Mouse (Mus musculus) liver, adult (tissue): ENCODE data around the gene Adam19.
"Not testable (repeated sequence)": the region's sequence is repeated elsewhere in the genome, so short reads cannot be mapped to it uniquely, and the experiment has no call there.

ENCODE experiments used
- GATA4 ChIP-seq: IDR thresholded peaks from 2 replicates; pipeline ENCODE4 v1.6.1; 2014; ENCODE audit warnings: mild to moderate bottlenecking, low read length; ENCODE audit not compliant: insufficient replicate concordance

Gene Adam19

DNA sequence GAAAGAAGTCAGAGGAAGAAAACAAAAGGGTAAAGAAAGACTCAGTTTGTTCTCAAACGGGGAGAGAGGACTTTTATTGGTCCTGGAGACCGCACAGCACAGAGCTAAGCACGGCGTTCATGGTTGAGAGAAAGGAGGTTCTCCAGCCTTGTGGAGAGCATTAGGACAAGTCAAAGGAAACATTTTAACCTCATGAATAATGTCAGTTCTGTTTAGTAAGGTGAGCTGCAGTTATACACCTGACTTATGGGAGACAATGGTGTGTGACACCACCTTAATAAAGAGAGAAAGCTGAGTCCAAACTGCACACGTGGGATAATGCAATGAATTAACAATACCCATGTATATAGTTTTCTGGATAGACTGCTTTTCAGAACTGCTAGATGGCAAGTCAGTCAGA, 11.0 kb upstream of the Adam19 start:
- TF ChIP-seq GATA4: no peak

DNA sequence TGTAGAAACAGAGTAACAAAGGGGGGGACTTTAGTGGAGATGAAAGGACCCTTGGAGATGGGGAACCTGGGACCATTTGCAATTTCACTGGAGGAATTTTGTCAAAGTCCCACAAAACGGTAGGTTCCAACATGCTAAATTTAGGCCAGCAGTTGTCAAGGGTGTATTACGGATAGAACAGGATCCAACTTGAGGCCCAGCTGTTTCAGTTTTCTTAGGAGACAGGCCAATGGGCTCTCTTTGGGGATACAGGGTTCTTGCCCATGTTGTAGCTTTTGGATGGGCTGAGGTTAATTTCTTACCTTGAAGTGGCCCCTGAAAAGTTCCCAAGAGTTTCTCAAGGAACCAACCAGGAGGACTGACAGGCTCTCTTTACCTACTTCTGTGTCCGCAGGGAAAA, 8.5 kb upstream of the Adam19 start:
- no peak for TF ChIP-seq GATA4

DNA sequence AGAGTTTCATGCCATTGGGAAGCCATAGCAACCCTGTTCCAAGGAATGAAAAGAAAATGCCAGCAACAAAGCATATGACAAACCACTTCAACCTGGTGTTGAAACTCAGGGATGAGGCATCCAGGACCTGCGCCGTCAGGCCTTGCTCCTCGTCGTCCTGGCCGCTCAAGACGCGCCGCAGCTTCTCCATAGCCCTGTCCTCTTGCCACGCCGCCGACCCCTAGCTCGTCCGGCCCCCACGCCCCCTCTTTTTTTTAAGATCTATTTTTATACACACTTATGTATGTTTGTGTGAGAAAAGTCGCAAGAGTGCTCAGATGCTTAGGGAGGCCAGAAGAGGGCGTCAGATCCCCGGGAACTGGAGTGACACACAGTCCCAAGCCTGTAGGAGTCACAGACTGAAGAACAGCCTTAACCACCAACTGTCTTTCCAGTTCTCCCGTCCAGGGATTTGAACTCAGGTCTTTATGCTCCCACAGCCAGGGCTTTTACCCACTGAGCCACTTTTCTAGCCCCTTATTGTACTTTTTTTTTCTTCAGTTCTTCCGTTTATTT, 3.6 kb upstream of the Adam19 start, which contains the start of gene Gm12166:
TSS of gene Gm12166 (minus strand) at position 217 of the 555 bp plus-strand sequence.
- not testable (repeated sequence) for TF ChIP-seq GATA4

DNA sequence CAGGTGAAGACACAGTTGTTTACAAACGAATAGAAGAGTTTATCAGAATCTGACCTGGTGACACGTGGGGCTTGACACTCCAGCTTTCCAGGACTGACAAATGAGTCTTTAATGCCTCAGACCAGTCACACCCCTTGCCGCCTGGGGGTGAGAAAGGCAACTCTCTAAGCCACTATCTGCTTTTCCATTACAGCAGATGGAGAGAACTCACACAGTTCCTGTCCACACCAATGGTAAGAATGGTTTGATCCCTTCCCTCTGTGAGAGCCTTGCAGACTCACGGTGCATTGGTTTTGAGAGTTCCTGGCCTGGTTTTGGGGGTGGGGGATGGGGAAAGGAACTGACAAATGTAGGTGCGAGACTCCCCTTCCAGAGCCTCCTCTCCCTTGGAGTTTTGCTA, 1.5 kb upstream of the Adam19 start:
- no peak for TF ChIP-seq GATA4

DNA sequence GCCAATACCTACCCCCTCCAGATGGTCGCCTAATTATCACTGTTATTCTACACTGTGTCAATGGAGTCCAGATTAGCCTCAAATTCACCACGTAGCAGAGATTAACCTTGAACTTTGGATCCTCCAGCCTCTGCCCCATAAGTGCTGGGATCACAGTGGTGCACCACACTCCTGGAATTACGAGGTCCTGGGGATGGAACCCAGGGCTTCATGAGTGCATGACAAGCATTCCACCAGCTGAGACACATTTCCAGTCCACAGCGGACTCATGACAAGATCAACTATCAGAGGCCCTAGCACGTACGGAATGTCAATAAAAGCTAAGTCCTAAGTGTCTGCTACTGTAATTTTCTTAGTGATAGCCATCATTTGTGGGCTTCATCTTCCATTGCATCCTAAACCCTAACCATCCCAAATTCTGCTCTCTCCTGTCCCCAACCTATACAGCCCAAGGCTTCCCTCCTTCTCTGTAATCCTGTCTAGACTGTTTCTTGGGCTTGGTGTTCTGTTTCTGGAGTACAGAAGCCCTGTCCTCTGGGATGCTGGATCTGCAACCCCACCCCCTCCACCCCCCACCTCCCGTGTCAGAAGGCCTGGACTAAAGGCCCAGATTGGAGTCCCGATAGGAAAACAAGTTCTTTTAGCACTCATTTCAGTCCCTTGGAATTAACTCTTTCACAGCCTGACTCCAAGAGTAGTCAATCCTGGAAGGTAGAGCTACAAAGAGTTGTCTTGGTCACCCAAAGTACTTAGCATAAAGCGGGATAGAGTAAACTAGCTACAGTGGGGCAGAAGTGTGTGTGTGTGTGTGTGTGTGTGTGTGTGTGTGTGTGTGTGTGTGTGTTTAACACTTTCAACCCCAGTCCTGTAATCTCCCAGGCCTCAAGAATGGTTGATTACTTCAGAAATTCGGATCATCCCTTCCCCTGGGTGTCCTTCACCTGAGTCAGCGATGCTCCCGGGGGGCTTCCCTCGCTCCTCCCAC, 589 bp upstream of the Adam19 start:
- TF ChIP-seq GATA4: no peak

DNA sequence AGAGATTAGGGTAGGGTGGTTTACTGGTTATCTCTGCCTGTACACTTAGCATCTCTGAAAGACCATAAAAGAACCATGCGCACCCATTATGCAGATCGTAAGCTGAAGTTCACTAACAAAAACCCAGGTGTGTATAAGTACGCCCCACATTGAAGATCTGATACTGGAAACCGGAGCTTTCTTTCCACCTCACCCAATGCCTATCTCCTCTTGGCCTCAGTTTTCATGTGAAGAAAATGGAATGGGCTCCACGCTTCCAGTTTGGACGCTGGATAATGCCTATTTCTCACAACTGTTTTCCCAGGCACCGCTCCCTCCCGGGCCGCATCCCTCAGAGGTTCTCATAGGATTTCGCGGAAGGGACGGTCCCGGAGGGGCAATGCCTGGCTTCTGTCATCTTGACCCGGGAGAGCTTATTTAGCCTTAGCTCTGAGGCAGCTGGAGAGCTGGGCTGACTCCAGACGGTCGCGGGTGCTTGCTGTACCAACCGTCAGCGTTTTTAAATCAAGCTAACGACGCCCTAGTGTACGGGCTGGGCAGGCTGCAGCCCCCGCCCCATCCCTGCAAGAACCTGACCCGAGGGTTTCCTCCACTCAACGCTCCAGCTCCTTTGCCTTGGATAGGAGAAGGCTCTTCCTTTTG, 1.1 kb downstream of the Adam19 start:
- no peak for TF ChIP-seq GATA4

DNA sequence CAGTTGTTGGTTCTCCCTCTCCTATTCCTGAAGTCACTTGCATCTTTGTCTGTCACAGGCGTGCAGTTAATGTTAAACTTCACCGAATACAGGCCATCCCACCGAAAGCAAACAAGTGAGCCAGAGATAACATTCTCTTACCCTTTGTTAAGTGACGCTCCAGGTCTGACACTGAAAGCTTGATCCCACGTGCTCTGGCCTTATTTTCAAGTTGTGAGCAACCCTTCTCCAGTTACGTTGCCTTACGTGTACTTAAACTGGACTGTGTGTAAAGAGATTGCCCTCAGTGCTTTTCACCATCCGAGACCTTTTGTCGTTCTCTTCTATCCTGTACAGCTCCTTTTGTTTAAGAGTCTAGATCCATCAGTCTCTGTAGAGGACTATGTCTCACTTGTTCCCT, 2.2 kb downstream of the Adam19 start:
- TF ChIP-seq GATA4: no peak

DNA sequence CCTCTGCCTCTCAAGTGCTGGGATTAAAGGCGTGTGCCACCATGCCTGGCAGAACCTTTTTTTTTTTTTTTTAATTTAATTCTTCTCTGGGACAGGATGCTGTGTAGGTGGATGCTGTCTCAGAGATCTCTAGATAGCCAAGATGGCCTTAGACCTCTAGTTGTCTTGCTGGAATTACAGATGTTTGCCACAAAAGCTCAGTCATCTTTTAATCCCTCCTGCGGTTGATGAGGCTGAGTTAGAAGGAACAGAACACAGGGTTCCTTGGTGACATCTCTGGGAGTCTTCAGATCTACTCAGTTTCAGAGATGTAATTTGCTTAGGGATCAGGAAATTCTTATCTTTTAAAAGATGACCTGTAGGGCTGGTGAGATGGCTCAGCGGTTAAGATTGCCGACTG, 3.1 kb downstream of the Adam19 start:
- no peak for TF ChIP-seq GATA4

DNA sequence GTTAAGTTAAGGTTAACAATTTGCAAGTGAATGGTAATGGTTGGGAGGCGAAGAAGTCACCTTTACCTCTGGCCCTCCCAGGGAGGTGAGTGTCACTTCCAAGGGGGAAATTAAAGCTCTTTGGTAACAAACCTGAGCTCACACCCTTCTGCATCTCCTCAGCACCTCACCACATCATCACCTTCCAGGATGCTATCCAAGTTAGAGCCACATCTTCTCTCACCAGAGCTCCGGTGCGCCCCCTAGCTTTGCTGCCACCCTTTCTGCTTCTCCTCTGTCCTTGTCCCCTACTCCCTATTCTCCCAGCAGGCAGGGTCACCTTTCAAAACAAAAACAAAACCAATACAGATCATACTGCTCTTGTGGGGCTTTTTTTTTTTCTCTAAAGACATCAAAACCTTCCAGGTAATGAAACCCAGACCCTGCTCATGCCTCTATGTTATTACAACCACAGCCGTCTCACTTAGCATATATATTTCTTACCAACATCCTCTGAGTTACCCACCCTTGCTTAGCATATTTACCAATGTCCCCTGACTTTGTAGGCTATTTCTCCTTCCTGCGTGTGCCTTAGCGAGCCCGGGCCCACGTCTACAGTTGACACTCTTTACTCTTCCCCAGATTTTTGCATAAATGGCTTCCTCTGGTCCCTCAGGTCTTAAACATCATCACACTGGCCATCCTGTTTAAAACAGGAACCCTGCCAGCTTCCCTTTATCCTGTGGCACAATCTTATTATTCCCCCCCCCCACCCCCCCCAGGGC, 4.3 kb downstream of the Adam19 start:
- no peak for TF ChIP-seq GATA4

DNA sequence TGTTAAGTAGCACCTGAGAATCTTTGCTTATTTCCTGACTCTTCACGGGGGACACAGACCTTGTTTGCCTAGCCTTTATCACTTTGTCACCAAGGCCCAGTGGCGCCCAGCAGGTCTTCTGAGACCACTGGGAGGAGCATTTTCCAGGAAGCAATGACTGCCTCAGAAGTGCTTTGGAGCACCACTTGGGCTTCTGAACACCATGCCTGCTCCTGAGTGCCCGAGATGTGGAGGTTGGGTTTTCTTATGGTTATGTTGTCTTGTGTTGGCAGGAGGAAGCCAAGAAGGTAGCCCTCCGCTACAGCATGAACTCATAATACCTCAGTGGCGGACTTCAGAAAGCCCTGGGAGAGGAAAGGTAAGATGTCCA, 4.8 kb downstream of the Adam19 start:
- no peak for TF ChIP-seq GATA4

DNA sequence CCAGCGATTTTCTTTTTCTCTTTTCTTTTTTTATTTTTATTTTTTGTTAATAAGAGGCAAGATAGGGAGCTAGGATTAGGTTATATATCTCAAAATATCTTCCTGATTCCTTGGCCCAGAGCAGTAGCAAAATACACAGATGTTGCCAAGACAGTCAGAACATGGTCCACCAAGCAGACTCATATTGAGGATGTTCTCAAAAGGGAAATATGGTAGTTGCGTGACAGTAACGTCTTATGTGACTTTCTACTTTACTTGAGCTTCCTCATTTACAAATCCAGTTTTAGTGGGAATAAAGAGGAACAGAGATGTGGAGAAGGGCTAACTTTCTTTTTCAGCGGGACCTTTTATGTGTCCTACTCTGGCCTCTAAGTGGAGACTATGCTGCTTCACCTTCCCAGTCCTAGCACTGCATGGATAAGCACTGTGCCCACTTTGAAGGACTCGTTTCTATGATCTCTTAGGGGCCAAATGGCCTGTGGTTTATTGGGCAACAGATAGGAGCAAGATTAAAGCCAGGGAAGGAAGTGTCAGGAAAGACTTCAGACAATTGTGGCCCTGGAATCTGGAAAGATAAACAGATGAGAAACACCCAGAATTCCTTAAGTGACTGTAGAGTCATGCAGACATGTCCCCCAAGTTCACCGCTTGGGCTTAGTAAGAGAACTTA, 6.1 kb downstream of the Adam19 start:
- no peak for TF ChIP-seq GATA4

DNA sequence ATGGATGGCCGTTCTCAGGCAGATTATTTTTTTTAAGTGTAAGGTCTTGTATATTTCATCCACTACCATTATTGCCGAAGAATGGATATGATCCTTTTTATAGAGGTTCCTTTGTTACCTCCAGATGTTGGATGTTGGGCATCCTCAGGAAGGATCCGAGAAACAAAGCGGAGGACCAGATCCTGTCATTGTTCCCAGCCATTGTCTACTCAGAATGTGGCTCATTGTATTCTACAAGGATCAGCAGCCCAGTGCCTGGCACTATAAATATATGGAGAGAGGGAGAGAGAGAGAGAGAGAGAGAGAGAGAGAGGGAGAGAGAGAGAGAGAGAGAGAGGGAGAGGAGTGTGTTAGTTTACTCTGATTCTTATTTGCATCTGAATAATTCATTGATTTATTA, 6.8 kb downstream of the Adam19 start:
- no peak for TF ChIP-seq GATA4

DNA sequence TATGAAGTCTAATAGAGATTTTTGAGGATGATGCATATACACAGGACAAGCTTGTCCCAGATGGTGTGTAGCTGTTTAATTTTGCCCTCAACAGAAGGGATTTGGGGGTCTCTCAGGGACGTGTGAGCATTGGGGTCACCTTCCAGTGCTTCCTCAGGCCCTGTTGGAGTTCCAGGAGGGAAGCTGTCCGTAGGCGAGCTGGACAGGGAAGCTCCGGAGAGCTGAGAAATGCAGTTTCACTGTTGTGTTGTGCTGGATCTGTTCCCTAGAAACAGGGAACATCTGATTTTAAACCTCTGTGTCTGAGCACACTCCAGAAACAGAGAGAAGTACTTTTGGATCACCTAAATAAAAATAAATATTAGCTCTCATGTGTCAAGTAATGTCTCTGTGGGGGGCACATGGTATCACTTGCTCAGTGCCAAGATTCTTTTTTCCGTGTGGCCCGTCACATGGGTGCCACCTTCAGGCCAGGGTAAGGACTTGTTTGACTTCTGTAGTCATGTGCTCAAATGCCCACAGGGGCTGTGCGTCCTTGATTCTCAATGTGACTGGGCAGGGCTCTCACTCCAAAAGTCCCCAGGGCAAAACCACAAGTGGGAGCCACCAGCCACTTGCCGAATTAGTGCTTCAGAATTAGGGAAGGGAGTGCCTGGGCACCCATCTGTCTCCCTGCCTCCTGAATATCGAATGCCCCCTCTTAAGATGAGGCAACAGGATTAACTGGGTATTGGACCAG, 7.4 kb downstream of the Adam19 start:
- TF ChIP-seq GATA4: no peak

DNA sequence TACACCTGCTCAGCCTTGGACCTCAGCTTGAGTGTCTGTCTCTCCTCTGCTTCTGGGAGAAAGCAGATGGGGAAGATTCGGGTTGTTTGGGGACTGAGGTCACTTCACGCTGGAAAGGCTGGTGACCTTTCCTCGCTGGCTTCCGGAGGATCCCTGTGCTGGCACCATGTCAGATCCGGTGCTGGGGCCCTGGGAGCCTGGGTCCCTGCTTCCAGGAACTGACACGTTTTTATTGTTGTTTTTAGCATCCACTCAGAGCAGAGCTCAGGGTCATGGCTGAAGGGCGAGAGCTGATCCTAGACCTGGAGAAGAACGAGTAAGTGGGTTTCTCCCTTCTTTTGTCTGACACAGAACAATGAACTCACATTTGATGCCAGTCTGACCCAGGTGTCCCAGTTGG, 9.0 kb downstream of the Adam19 start:
- TF ChIP-seq GATA4: no peak
